Mouse (Mus musculus) common myeloid progenitor, adult 5-6 weeks (primary cell): ENCODE results near the gene 9530003J23Rik. TPM values are rescaled to one million over a fixed set of nuclear protein-coding genes. Genes with fewer than 3 reads are reported as not detected.
"Not testable (repeated sequence)": the region's sequence is repeated elsewhere in the genome, so short reads cannot be mapped to it uniquely, and the experiment has no call there.

Experiments used
- ATAC-seq: replicated peaks from 2 replicates; pipeline ENCODE4 v1.8.0; 2016; ENCODE audit warnings: low read depth, mild to moderate bottlenecking, moderate TSS enrichment, inconsistent platforms; ENCODE audit not compliant: poor library complexity, severe bottlenecking
- total RNA-seq: library from RNA; stranded (forward); fragments of 200-1000, 187-1606 nt; gene quantifications from 2 replicates; pipeline ENCODE4 v1.2.3, GENCODE M21; 2017

9530003J23Rik gene
- total RNA-seq, 1 experiment from 2014 or later = not detected

GRCm38 (mm10) chr10:117229826-117230225 is 8.7 kb downstream of the 9530003J23Rik start:
- peak; percentile 43; the same call in 1 of the 2 replicates for ATAC-seq

- ATAC-seq = no peak
These were observed 12.5 kb downstream of the 9530003J23Rik start for GRCm38 (mm10) chr10:117226002-117226401.

GRCm38 (mm10) chr10:117225094-117225493 is 13.4 kb downstream of the 9530003J23Rik start:
- ATAC-seq = no peak

- peak; percentile 90 for ATAC-seq
These were observed 14.2 kb downstream of the 9530003J23Rik start, which contains the start of gene Yeats4 for GRCm38 (mm10) chr10:117224102-117224990. Gene Yeats4 (minus strand): TSS chr10:117224507.

GRCm38 (mm10) chr10:117223758-117224101 is 14.8 kb downstream of the 9530003J23Rik start:
- ATAC-seq = no peak

- no peak for ATAC-seq
These were observed 15.7 kb downstream of the 9530003J23Rik start for GRCm38 (mm10) chr10:117222821-117223220.

- no peak for ATAC-seq
These were observed 20.2 kb downstream of the 9530003J23Rik start for GRCm38 (mm10) chr10:117218351-117218750.

GRCm38 (mm10) chr10:117217246-117217840 is 21.2 kb downstream of the 9530003J23Rik start:
- no peak for ATAC-seq

GRCm38 (mm10) chr10:117216793-117217192 is 21.7 kb downstream of the 9530003J23Rik start:
- ATAC-seq = peak; percentile 62

GRCm38 (mm10) chr10:117216132-117216495 is 22.4 kb downstream of the 9530003J23Rik start:
- ATAC-seq = peak; percentile 87

- ATAC-seq = peak; percentile 73
These were observed 22.9 kb downstream of the 9530003J23Rik start for GRCm38 (mm10) chr10:117215409-117216131.

GRCm38 (mm10) chr10:117211023-117211422 is 27.5 kb downstream of the 9530003J23Rik start:
- no peak for ATAC-seq

GRCm38 (mm10) chr10:117209469-117209938 is 29.0 kb downstream of the 9530003J23Rik start:
- ATAC-seq = peak; percentile 84

- ATAC-seq = not testable (repeated sequence)
These were observed 29.7 kb downstream of the 9530003J23Rik start for GRCm38 (mm10) chr10:117208787-117209186.

- ATAC-seq = no peak
These were observed 30.3 kb downstream of the 9530003J23Rik start for GRCm38 (mm10) chr10:117208221-117208620.

GRCm38 (mm10) chr10:117206070-117206469 is 32.4 kb downstream of the 9530003J23Rik start:
- ATAC-seq = no peak

GRCm38 (mm10) chr10:117203558-117203981 is 34.9 kb downstream of the 9530003J23Rik start:
- ATAC-seq = peak; percentile 56; the same call in 1 of the 2 replicates

GRCm38 (mm10) chr10:117202981-117203557 is 35.4 kb downstream of the 9530003J23Rik start:
- no peak for ATAC-seq

GRCm38 (mm10) chr10:117199701-117200100 is 38.8 kb downstream of the 9530003J23Rik start:
- ATAC-seq = no peak

GRCm38 (mm10) chr10:117196696-117197095 is 41.8 kb downstream of the 9530003J23Rik start:
- ATAC-seq = no peak
